Mouse (Mus musculus) midbrain, postnatal 0 days (tissue): ENCODE measurements around the gene Krt23. TPM values are rescaled to one million over a fixed set of nuclear protein-coding genes. Genes with fewer than 3 reads are reported as not detected.

Source experiments
- ATAC-seq: fragments of 200-750 bp; cut with Nextera tagmentation; 2 replicates; pipeline ENCODE4 v1.8.0; 2017; ENCODE audit warnings: moderate number of reproducible peaks, mild to moderate bottlenecking, moderate TSS enrichment, moderate library complexity; ENCODE audit not compliant: low FRiP score
- DNase-seq: peaks from one replicate; pipeline ENCODE4 v3.0.0-alpha.2; 2015; ENCODE audit warnings: low spot score
- H3K27ac ChIP-seq: fragments of 300-500 bp; sonication (generic); 2 replicates; pipeline ENCODE4 v1.5.1; 2014; ENCODE audit warnings: low read depth, mild to moderate bottlenecking, low read length, mixed read lengths
- H3K27me3 ChIP-seq: fragments of 300-500 bp; sonication (generic); 2 replicates; pipeline ENCODE4 v1.6.1; 2014; ENCODE audit warnings: low read length, control low read depth, mixed read lengths; ENCODE audit not compliant: insufficient read depth
- H3K36me3 ChIP-seq: fragments of 300-500 bp; sonication (generic); 2 replicates; pipeline ENCODE4 v1.6.1; 2014; ENCODE audit warnings: low read length, control low read depth, mixed read lengths; ENCODE audit not compliant: insufficient read depth
- H3K4me1 ChIP-seq: fragments of 300-500 bp; sonication (generic); 2 replicates; pipeline ENCODE4 v1.6.1; 2014; ENCODE audit warnings: mild to moderate bottlenecking, control low read depth, antibody characterized with exemption, low read length, mixed read lengths; ENCODE audit not compliant: insufficient read depth
- H3K4me2 ChIP-seq: fragments of 300-500 bp; sonication (generic); 2 replicates; pipeline ENCODE4 v1.6.1; 2014; ENCODE audit warnings: low read depth, mild to moderate bottlenecking, low read length, mixed read lengths; ENCODE audit not compliant: poor library complexity, severe bottlenecking
- H3K4me3 ChIP-seq: fragments of 300-500 bp; sonication (generic); 2 replicates; pipeline ENCODE4 v1.5.1; 2014; ENCODE audit warnings: low read depth, mild to moderate bottlenecking, low read length, moderate library complexity
- H3K9ac ChIP-seq: fragments of 300-500 bp; sonication (generic); replicated peaks from 2 replicates; pipeline ENCODE4 v1.6.1; 2014; ENCODE audit warnings: mild to moderate bottlenecking, low read length, moderate library complexity, mixed read lengths; ENCODE audit not compliant: poor library complexity, severe bottlenecking
- H3K9me3 ChIP-seq: fragments of 300-500 bp; sonication (generic); 2 replicates; pipeline ENCODE4 v1.6.1; 2016; ENCODE audit warnings: low read length, control low read depth
- CTCF ChIP-seq: IDR thresholded peaks from 2 replicates; pipeline ENCODE4 v1.5.1; 2016; ENCODE audit warnings: antibody characterized with exemption, mild to moderate bottlenecking
- WGBS: fragments of 180-500 bp; shearing (Covaris S2); extraction: QIAGEN DNeasy Blood & Tissue Kit; methylation state at CpG from one replicate; pipeline ENCODE4 v1.1.7; 2014; 5-methylcytosine and 5-hydroxymethylcytosine counted together
- polyA plus RNA-seq: library from polyadenylated mRNA; unstranded; fragments of >200 nt; fragmentation: Nextera tagmentation; extraction: Ambion mirVana; gene quantifications from 2 replicates; pipeline ENCODE4 v1.2.1, GENCODE M21; 2015
- total RNA-seq: library from RNA; depleted of rRNA; stranded (reverse); fragments of >200 nt; gene quantifications from 2 replicates; pipeline ENCODE4 v1.2.3, GENCODE M21; 2014

Gene Krt23
- total and polyA plus RNA-seq, 2 experiments from 2014 or later, result 0.16 to 0.32 TPM

GRCm38 (mm10) chr11:99473433-99473832 lies 19.5 kb downstream of the Krt23 start:
- DNase-seq (no peak), ATAC-seq (no peak)
- no peak overlapping the region for H3K4me3 ChIP-seq
- no peaks in the 10 kb centered on the region for H3K36me3 ChIP-seq
- 63% methylated on average over 6 of the region's 6 CpGs for WGBS
- no peak overlapping the region for H3K27ac ChIP-seq
- no peak overlapping the region for H3K4me2 ChIP-seq
- no peak overlapping the region for H3K9ac ChIP-seq
- no peaks in the 10 kb centered on the region for H3K27me3 ChIP-seq
- H3K9me3 ChIP-seq, result no peaks in the 10 kb centered on the region
- no peaks in the 10 kb centered on the region for H3K4me1 ChIP-seq
- no peak for TF ChIP-seq CTCF

- Histone ChIP-seq H3K27me3 (no peaks in the 10 kb centered on the region), H3K27ac (no peak overlapping the region), H3K9me3 (no peaks in the 10 kb centered on the region), H3K9ac (no peak overlapping the region), H3K4me1 (no peaks in the 10 kb centered on the region), H3K4me3 (no peak overlapping the region), H3K36me3 (no peaks in the 10 kb centered on the region), H3K4me2 (no peak overlapping the region)
- ATAC-seq, result no peak
- TF ChIP-seq CTCF, result no peak
- WGBS, result 74% methylated on average over 4 of the region's 4 CpGs
- no peak for DNase-seq
Observed at GRCm38 (mm10) chr11:99472405-99472804, 20.5 kb downstream of the Krt23 start.

GRCm38 (mm10) chr11:99471946-99472345 lies 21.0 kb downstream of the Krt23 start:
- no peaks in the 10 kb centered on the region for H3K4me1 ChIP-seq
- H3K9me3 ChIP-seq, result no peaks in the 10 kb centered on the region
- H3K27me3 ChIP-seq, result no peaks in the 10 kb centered on the region
- no peak for DNase-seq
- no peaks in the 10 kb centered on the region for H3K36me3 ChIP-seq
- 93% methylated on average over 6 of the region's 6 CpGs for WGBS
- no peak overlapping the region for H3K4me2 ChIP-seq
- no peak overlapping the region for H3K4me3 ChIP-seq
- H3K27ac ChIP-seq, result no peak overlapping the region
- H3K9ac ChIP-seq, result no peak overlapping the region
- no peak for ATAC-seq
- TF ChIP-seq CTCF, result no peak

- no peak for ATAC-seq
- Histone ChIP-seq H3K4me1 (no peaks in the 10 kb centered on the region; the same call in 1 of the 2 replicates), H3K27me3 (no peaks in the 10 kb centered on the region), H3K9me3 (no peaks in the 10 kb centered on the region), H3K4me3 (no peak overlapping the region), H3K9ac (no peak overlapping the region), H3K36me3 (no peaks in the 10 kb centered on the region), H3K4me2 (no peak overlapping the region), H3K27ac (no peak overlapping the region)
- no peak for TF ChIP-seq CTCF
- 96% methylated on average over 4 of the region's 4 CpGs for WGBS
- no peak for DNase-seq
Observed at GRCm38 (mm10) chr11:99469228-99469627, 23.7 kb downstream of the Krt23 start.

- no peak for DNase-seq
- no peak overlapping the region for H3K27ac ChIP-seq
- no peak overlapping the region for H3K4me2 ChIP-seq
- no peak for TF ChIP-seq CTCF
- no peak for ATAC-seq
- H3K9ac ChIP-seq, result no peak overlapping the region
- 89% methylated on average over 11 of the region's 11 CpGs for WGBS
- H3K36me3 ChIP-seq, result no peaks in the 10 kb centered on the region
- no peaks in the 10 kb centered on the region for H3K27me3 ChIP-seq
- no peaks in the 10 kb centered on the region; the same call in 1 of the 2 replicates for H3K4me1 ChIP-seq
- H3K9me3 ChIP-seq, result no peaks in the 10 kb centered on the region
- H3K4me3 ChIP-seq, result no peak overlapping the region
Observed at GRCm38 (mm10) chr11:99468566-99468965, 24.4 kb downstream of the Krt23 start.

- TF ChIP-seq CTCF, result no peak
- H3K4me2 ChIP-seq, result no peak overlapping the region
- H3K27ac ChIP-seq, result no peak overlapping the region
- DNase-seq (no peak), ATAC-seq (no peak)
- H3K4me1 ChIP-seq, result no peaks in the 10 kb centered on the region; the same call in 1 of the 2 replicates
- no peaks in the 10 kb centered on the region for H3K9me3 ChIP-seq
- no peaks in the 10 kb centered on the region for H3K27me3 ChIP-seq
- no peak overlapping the region for H3K4me3 ChIP-seq
- H3K9ac ChIP-seq, result no peak overlapping the region
- no peaks in the 10 kb centered on the region for H3K36me3 ChIP-seq
- 30% methylated on average over 7 of the region's 7 CpGs for WGBS
Observed at GRCm38 (mm10) chr11:99466316-99466715, 26.6 kb downstream of the Krt23 start.
